Mouse (Mus musculus) B cell, adult (primary cell): Measurements from ENCODE around the gene Ccdc81. TPM values are rescaled to one million over a fixed set of nuclear protein-coding genes. Genes with fewer than 3 reads are reported as not detected.

Experiments used
- total RNA-seq: library from RNA; stranded (reverse); gene quantifications from 4 replicates; pipeline ENCODE4 v1.2.4, GENCODE M21; 2023; ENCODE audit not compliant: inconsistent age

The Ccdc81 gene
- total RNA-seq, result not detected in 4 replicates

DNA sequence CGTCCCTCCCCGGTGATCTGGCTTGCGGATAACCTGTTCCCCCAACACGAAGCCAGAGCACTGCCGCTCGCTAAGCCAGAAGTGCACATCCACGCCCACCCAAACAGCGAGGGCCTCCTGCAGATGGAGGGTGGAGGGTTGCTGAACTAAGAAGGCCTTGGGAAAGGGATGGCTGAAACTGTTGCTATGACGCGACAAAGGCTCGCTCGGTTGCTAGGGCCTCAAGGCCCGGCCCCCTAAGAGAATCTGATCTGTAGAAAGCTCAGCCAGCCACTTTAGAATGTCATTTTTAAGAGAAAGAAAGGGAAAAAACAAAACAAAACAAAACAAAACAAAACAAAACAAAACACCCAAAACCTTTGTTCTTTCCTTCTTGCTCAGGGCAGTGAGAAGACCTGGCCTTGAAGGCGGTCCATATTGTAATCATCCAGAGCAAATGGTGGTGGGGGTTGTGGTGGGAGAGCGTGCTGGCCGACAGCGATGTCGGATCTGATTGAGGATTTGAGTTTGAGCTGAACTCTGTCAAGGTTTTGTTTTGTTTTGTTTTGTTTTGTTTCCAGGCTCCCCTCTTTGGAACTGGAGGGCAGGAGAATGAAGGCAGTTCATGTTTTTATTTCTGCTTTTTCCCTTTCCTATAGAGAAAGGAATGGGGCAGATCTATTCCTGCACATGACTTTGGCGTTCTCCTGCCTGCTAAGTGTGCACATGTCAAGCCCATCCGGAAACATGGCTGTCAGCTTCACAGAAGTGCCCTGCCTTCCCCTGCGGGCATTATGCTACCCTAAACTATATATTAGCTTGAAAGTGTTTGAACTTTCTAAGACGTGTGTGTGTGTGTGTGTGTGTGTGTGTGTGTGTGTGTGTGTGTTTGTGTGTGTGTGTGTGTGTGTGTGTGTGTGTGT is at the start of gene Ccdc81:
TSS of gene Ccdc81 (minus strand) at position 188 of the 902 bp plus-strand sequence.

DNA sequence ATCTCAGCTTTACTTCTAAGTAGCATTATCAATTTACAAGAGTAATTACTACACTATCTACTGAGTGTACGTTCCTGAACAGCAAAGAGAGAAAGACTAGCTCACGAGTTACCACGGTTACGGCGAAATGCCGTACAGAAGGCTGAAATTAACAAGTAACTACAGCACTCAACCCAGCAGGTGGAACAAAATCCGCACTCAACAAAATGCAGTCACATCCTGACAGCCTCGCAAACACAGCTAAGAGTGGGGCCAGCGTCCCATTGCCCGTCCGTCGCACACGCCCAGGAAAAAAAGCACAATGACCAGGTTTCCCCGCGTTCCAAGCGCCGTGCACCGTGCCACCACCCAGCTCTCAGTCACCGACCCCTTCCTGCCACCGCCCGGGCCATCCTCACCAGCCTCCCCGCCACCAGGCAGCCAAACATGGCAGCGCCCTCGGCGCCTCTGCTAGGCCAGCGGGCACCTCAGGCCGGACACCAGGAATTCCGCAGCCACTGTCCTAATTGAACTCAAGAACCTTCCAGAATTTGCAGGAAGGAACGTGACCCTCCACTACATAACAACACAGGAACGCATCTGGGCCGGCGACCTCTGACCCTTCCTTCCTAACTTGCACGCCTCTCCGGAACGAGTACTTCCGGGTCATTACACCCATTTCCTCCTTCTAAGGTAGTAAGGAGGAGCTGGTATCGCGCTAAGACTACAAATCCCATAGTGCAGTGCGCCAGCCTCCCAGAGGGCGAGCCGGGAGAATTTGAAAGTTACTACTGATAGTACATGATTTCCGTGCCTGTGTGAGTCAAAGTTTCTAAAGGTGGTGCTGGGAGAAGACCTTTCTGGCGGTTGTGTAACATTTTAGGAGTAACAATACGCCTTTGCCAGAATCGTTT is 37.4 kb upstream of the Ccdc81 start, which contains the start of gene Hikeshi:
TSS of gene Hikeshi (minus strand) at position 634 of the 893 bp plus-strand sequence.

Other genes with a start within 250 kb of the Ccdc81 start
- 57.5 to 67.5 TPM (median 62.4 TPM) in 4 replicates for gene Hikeshi, start 37.6 kb upstream of the Ccdc81 start, total RNA-seq
- gene Eed, start 77.4 kb upstream of the Ccdc81 start, total RNA-seq, result 105 to 152 TPM (median 123 TPM) in 4 replicates
- gene Picalm, start 226.6 kb upstream of the Ccdc81 start, total RNA-seq, result 177 to 204 TPM (median 193 TPM) in 4 replicates